Mouse (Mus musculus) splenic B cell, adult 2 months (primary cell): ENCODE measurements around the gene Lypd6b.

ENCODE experiments used
- DNase-seq: peaks from one replicate; pipeline ENCODE4 v3.0.0-alpha.2; 2011; ENCODE audit warnings: low read depth, low spot score
- H3K27me3 ChIP-seq: 2 replicates; pipeline ENCODE4 v1.6.1; 2012; ENCODE audit warnings: mild to moderate bottlenecking, low read length, moderate library complexity, mixed read lengths; ENCODE audit not compliant: control insufficient read depth, poor library complexity, insufficient read depth, severe bottlenecking
- H3K36me3 ChIP-seq: 2 replicates; pipeline ENCODE4 v1.6.1; 2012; ENCODE audit warnings: mild to moderate bottlenecking, low read length, moderate library complexity, mixed read lengths; ENCODE audit not compliant: control insufficient read depth, poor library complexity, insufficient read depth, severe bottlenecking

Lypd6b gene

GRCm38 (mm10) chr2:49951681-49952080 is 164.2 kb downstream of the Lypd6b start:
- H3K27me3 ChIP-seq, result no peaks in the 10 kb centered on the region
- DNase-seq, result no peak
- no peaks in the 10 kb centered on the region for H3K36me3 ChIP-seq

GRCm38 (mm10) chr2:49952632-49953293 is 165.3 kb downstream of the Lypd6b start:
- H3K36me3 ChIP-seq, result no peaks in the 10 kb centered on the region
- DNase-seq, result no peak
- H3K27me3 ChIP-seq, result no peaks in the 10 kb centered on the region

GRCm38 (mm10) chr2:49957449-49957848 is 170.0 kb downstream of the Lypd6b start:
- Histone ChIP-seq H3K36me3 (no peaks in the 10 kb centered on the region), H3K27me3 (no peaks in the 10 kb centered on the region)
- DNase-seq, result no peak

- H3K27me3 ChIP-seq, result no peaks in the 10 kb centered on the region
- no peak for DNase-seq
- no peaks in the 10 kb centered on the region for H3K36me3 ChIP-seq
These were observed 174.5 kb downstream of the Lypd6b start for GRCm38 (mm10) chr2:49961991-49962390.

DNA sequence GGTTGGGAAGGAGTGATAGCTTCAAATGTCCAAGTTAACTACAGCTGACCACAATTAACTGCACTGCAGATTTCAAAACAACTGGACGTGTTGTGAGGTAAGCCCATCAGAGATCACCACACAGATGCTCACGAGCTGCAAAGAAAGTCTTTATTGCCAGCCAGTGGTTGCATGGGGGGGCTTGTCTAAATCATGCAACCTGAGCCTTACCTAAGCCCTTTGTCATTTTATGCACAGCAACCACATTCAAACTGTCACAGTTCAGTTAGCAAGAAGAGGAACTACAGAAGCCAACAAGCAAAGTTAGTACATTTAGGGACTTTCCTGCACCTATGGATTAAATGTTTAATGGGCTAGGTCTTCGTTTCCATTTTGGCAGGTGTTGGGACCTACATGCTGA is 177.4 kb downstream of the Lypd6b start:
- H3K27me3 ChIP-seq, result no peaks in the 10 kb centered on the region
- no peaks in the 10 kb centered on the region for H3K36me3 ChIP-seq
- no peak for DNase-seq

DNA sequence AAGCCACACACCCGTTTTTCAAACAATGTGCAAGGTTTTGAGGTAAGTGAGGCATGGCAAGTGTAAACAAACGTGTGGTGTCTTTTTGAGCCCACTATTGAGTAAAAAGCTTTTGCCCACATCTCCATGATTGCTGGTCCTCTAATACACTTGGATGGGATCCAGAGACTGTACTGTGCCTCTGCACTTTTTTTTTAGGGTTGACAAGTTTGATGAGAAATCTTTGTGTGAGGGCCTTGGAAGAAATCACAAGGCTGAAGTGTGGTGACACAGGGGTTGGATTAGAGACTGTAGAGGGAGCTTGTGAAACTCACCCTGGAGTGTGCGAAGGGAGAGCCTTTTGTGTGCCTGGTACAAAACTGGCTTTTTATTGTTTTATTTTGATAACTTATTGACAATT is 180.3 kb downstream of the Lypd6b start:
- DNase-seq, result no peak
- no peaks in the 10 kb centered on the region for H3K27me3 ChIP-seq
- H3K36me3 ChIP-seq, result no peaks in the 10 kb centered on the region

DNA sequence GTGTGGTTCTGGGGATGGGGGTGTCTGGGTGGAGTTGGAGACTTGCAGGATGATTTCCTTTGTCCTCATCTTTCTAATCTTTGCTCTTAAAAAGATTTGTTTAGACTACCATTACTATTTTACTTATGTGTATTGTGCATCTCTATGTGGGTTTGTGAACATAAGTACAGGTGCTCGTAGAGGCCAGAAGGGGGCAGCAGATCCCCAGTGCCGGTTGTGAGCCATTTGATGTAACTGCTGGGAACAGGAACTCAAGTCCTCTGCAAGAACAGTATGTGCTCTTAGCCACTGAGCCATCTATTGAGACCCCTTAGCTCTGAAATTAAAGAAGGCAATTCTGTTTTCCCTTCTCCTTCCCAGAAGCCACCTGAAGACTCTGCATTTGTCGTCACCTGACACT is 183.5 kb downstream of the Lypd6b start:
- DNase-seq, result no peak
- Histone ChIP-seq H3K36me3 (no peaks in the 10 kb centered on the region), H3K27me3 (no peaks in the 10 kb centered on the region)

DNA sequence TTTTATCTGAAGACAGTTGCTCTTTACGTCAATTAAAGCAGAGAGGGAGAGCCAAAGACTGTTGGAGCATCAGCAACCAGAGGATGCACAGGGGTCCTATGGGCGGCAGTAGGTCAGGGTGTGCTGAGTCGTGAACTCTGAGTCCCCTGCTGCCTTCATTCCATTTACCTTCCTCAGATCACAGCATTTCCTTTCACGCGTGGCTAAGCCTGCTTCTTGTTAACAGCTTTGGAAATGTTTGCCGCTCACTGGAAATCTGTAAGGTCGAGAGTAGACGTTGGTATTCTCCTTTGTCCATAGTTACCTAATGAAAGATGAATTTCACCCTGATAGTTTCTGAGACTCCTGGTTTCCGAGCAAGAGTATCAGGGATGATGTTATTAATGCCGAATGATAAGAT is 191.1 kb downstream of the Lypd6b start:
- no peak for DNase-seq
- no peaks in the 10 kb centered on the region for H3K27me3 ChIP-seq
- no peaks in the 10 kb centered on the region for H3K36me3 ChIP-seq

GRCm38 (mm10) chr2:49979991-49980390 is 192.5 kb downstream of the Lypd6b start:
- Histone ChIP-seq H3K36me3 (no peaks in the 10 kb centered on the region), H3K27me3 (no peaks in the 10 kb centered on the region)
- DNase-seq, result no peak

DNA sequence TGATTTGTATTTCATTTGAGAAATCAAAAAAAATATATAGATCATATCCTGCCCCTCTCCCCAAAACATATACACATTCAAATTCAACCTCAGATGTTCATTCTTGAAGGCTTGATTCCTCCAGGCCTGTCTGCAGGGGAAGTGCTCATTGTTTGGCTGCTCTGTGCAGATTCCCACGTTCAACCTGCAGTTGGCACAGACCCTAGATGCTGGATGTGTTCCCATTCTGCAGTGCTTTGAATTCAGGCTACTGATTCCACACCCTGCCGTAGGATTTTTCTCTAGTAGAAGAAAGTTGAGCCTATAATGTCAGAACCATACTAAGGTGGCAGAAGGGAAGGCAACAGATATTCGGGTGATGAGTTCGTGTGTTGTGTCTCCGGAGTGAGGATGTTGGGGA is 195.5 kb downstream of the Lypd6b start:
- no peaks in the 10 kb centered on the region for H3K27me3 ChIP-seq
- H3K36me3 ChIP-seq, result no peaks in the 10 kb centered on the region
- no peak for DNase-seq

DNA sequence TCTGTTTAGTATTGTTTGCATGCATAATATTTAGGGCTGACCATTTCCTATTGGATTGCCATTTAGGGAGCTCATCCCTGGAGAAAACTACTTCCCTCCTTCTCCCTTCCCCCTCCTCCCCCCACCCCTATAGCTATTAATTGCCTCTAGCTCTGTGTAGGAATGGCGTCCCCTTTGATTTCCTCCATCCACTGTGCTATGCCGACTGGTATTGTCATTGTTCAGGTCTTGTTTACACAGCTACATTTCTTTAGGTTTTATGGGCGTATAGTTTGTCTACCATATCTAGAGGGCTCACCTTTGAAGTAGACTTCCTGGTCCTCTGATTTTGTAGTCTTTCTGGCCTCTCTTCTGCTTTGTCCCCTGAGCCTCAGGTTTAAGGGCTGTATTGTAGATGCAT is 197.3 kb downstream of the Lypd6b start:
- no peaks in the 10 kb centered on the region for H3K27me3 ChIP-seq
- DNase-seq, result no peak

DNA sequence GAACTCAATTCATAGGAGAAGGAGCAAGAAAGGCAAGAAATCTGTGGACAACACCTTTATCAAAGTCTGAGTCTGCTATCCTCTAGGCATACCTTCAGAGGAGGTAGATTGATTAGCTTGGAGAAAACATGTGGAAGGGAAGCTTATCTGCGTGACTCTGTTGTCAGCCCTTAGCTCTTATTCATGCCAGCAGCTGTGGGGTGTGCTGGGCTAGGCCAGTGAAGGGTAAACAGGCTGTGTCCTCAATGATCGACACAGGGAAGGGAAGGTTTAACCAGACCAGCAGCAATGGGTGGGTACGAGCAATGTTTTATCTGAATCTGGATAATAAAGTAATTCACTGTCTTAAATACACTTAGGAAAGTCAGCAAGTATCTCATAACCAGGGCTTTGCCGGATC is 208.4 kb downstream of the Lypd6b start:
- Histone ChIP-seq H3K36me3 (no peaks in the 10 kb centered on the region), H3K27me3 (no peaks in the 10 kb centered on the region)
- no peak for DNase-seq

More for the DNA sequence above, 197.3 kb downstream of the Lypd6b start:
- no peaks in the 10 kb centered on the region for H3K36me3 ChIP-seq

- H3K27me3 ChIP-seq, result no peaks in the 10 kb centered on the region
- no peak for DNase-seq
- H3K36me3 ChIP-seq, result no peaks in the 10 kb centered on the region
These were observed 209.7 kb downstream of the Lypd6b start for GRCm38 (mm10) chr2:49997216-49997615.
